Mouse (Mus musculus) skeletal muscle tissue, postnatal 0 days (tissue): Measurements from ENCODE around the gene Gm44579. TPM values are rescaled to one million over a fixed set of nuclear protein-coding genes. Genes with fewer than 3 reads are reported as not detected.

Source experiments
- polyA plus RNA-seq: library from polyadenylated mRNA; unstranded; fragments of >200 nt; fragmentation: Nextera tagmentation; extraction: Ambion mirVana; gene quantifications from 2 replicates; pipeline ENCODE4 v1.2.1, GENCODE M21; 2015

Gm44579 gene
- polyA plus RNA-seq, result not detected in 2 replicates

GRCm38 (mm10) chr15:98220877-98221276 is at the start of gene Gm44579, which contains the start of gene Olfr287:
Gene Gm44579 (minus strand): TSS chr15:98220977.
Gene Olfr287 (minus strand): TSS chr15:98221056.

GRCm38 (mm10) chr15:98257193-98257592 is 36.4 kb upstream of the Gm44579 start, which contains the start of gene H1fnt:
Gene H1fnt (minus strand): TSS chr15:98257293.

GRCm38 (mm10) chr15:98234350-98234749 is 13.6 kb upstream of the Gm44579 start, which contains the start of gene Olfr286:
Gene Olfr286 (minus strand): TSS chr15:98234450.

GRCm38 (mm10) chr15:98195442-98195841 is 25.3 kb downstream of the Gm44579 start, which contains the start of gene Olfr288:
Gene Olfr288 (minus strand): TSS chr15:98195542.

GRCm38 (mm10) chr15:98166963-98167644 is 53.7 kb downstream of the Gm44579 start, which contains the start of gene Ccdc184:
Gene Ccdc184 (plus strand): TSS chr15:98167158.

GRCm38 (mm10) chr15:98165525-98165924 is 55.3 kb downstream of the Gm44579 start, which contains the start of gene Asb8:
Gene Asb8 (minus strand): TSS chr15:98165625.

Other genes with a start within 250 kb of the Gm44579 start
- gene Col2a1, start 216.3 kb downstream of the Gm44579 start, polyA plus RNA-seq, result 0.33 and 28.3 TPM in 2 replicates
- 396 and 442 TPM in 2 replicates for gene Pfkm, start 128.4 kb downstream of the Gm44579 start, polyA plus RNA-seq
- 8.0 and 9.2 TPM in 2 replicates for gene Senp1, start 127.2 kb downstream of the Gm44579 start, polyA plus RNA-seq
- 189 and 195 TPM in 2 replicates for gene Asb8, start 55.4 kb downstream of the Gm44579 start, polyA plus RNA-seq
- 0.09 and 0.19 TPM in 2 replicates for gene Ccdc184, start 53.8 kb downstream of the Gm44579 start, polyA plus RNA-seq
- gene Olfr288, start 25.4 kb downstream of the Gm44579 start, polyA plus RNA-seq, result not detected in 2 replicates
- not detected in 2 replicates for gene Olfr287, start 79 bp upstream of the Gm44579 start, polyA plus RNA-seq
- not detected in 2 replicates for gene Olfr286, start 13.5 kb upstream of the Gm44579 start, polyA plus RNA-seq
- not detected in 2 replicates for gene H1fnt, start 36.3 kb upstream of the Gm44579 start, polyA plus RNA-seq
- 2.9 and 3.2 TPM in 2 replicates for gene Zfp641, start 75.2 kb upstream of the Gm44579 start, polyA plus RNA-seq
- gene Olfr285, start 96.4 kb upstream of the Gm44579 start, polyA plus RNA-seq, result not detected in 2 replicates
- gene Olfr284, start 120.0 kb upstream of the Gm44579 start, polyA plus RNA-seq, result not detected in 2 replicates
- not detected in 2 replicates for gene Olfr283, start 160.0 kb upstream of the Gm44579 start, polyA plus RNA-seq
- gene Olfr282, start 210.2 kb upstream of the Gm44579 start, polyA plus RNA-seq, result not detected in 2 replicates
- not detected in 2 replicates for gene Olfr281, start 231.6 kb upstream of the Gm44579 start, polyA plus RNA-seq
- gene OR5BS1P, start 248.9 kb upstream of the Gm44579 start, polyA plus RNA-seq, result not detected in 2 replicates